Mouse (Mus musculus) monocyte, adult 2 months (primary cell): ENCODE data around the gene Rnf215.
"Not testable (repeated sequence)": the region's sequence is repeated elsewhere in the genome, so short reads cannot be mapped to it uniquely, and the experiment has no call there.

ENCODE experiments used
- DNase-seq, 2 experiments: peaks; one replicate each; pipeline ENCODE4 v3.0.0; 2022; ENCODE audit warnings: low spot score in 2 of 2, low read depth in 1 of 2

Rnf215 gene

DNA sequence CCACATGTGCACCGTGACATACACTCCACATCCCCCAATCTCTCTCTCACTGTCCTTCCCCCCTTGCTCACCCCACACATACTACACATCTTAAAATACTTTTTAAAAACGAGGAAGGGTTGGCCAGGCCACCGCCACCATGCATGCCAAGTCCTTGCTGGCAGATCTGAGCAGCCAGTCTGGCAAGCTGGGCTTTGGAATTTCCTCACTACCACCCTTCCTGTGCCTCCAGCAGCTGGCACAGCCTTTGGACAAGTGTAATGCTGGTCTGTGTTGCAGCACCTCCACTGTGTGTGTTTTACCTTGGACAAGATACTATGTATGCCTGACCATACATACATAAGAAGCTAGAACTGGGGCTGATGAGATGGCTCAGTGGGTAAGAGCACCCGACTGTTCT lies 21.5 kb upstream of the Rnf215 start:
- no peak for DNase-seq

DNA sequence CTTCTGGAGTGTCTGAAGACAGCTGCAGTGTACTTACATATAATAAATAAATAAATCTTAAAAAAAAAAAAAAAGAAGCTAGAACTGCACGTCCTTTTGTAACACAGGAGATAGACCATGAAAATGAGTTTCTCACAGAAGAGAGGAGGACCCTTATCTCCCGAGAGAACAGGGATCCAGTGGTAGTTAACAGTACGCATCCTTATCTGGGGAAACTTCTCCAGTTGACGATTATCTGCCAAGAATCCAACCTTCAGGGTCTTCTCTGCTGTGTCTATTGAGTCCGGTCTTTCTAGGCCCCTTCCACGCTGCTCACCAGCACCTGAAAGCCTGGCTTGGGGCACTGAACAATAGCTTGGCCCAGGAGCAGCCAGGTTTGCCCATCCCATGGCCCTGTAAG lies 21.0 kb upstream of the Rnf215 start:
- no peak for DNase-seq

DNA sequence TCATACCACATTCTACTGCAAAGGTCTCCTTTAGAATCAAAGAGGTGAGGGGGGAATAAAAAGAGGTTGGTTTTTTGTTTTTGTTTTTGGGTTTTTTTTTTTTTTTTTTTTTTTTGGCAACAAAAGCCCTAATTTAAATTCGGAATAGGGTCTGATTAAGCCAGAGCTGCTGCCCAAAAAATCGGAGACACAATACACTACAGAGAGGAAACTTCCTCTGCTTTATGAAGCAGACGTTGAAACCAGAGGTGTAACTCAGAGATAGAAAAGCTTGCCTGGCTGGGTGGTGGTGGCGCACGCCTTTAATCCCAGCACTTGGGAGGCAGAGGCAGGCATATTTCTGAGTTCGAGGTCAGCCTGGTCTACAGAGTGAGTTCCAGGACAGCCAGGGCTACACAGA lies 20.5 kb upstream of the Rnf215 start:
- DNase-seq, result not testable (repeated sequence)

DNA sequence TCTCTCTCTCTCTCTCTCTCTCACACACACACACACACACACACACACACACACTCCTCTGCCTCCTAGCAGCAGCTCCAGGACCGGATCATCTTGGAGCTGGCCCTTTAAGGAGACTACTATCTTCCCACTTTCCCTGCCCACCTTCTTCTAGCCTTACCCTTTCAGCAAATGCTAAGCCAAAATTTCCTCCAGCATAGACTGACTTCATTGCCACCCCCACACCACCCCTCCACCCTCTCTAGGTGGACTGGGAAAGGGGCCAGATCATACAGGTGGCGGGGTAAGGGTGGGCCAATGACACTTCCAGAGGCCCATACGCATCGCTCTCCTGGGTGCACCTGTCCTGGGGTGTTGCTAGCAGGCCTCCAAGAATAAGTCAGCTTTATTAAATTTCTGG lies 19.6 kb upstream of the Rnf215 start:
- DNase-seq, result no peak

DNA sequence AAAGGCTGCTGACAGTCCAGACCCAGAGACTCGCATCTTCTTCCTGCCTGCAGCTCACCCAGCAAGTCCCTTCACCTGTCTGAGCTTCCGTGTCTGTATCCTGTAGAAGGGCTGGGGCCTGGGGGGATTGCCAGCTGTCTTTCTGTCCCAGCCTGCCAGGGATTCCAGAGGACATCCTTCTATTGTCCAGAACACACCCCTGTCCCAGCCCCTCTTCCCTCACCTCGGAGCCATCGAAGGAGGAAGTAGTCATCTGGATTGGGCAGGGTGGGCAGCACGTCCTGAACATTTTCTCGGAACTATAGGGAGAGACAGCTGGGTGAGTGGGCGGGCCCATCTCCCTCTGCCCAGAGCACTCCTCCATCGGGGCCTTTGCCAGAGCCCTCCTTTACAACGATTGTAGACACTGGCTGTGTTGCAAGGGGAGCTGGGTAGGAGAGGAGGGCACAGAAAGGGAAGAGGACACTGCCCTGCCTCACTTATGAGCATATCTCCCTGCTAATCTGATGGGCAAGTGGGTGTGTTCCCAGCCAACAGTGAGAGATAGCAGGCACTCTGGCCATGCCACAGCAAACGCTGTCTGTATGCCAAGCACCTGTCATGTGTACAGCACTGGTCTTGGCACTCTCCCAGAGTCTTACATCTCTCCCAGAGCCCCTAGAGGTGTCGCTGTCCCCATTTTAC lies 18.4 kb upstream of the Rnf215 start:
- no peak for DNase-seq

DNA sequence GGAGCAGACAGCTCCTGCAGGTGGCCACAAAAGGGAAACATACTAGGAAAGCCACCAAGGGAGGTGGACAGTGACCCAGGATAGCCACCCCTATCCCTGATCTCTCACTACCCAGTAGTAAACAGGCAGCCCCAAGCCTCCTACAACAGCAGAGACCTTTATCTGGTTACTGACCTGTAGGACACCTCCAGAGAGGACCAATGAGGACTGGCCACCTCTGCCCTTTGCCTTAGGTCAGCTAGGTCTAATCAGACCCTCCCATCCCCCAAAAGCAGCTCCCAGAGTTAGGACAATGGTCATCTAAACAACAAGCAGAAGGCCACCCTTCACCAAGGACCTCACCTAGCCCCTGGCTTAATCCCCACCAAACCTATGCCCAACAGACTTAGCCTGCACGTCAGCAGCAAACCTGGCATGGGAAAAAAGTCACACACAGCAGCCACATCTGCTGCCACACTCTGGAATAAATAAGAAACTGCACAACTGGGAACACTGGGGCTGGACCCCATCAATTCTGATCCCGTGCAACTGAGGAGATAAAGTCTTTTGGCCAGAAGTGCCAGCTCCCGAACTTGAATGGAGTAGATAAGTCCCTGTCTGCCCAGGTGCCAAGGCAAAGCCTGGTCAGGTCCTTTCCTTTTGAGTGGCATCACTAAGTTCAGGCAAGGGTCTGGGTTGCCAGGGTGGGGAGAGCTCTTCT lies 17.5 kb upstream of the Rnf215 start:
- DNase-seq, result no peak

DNA sequence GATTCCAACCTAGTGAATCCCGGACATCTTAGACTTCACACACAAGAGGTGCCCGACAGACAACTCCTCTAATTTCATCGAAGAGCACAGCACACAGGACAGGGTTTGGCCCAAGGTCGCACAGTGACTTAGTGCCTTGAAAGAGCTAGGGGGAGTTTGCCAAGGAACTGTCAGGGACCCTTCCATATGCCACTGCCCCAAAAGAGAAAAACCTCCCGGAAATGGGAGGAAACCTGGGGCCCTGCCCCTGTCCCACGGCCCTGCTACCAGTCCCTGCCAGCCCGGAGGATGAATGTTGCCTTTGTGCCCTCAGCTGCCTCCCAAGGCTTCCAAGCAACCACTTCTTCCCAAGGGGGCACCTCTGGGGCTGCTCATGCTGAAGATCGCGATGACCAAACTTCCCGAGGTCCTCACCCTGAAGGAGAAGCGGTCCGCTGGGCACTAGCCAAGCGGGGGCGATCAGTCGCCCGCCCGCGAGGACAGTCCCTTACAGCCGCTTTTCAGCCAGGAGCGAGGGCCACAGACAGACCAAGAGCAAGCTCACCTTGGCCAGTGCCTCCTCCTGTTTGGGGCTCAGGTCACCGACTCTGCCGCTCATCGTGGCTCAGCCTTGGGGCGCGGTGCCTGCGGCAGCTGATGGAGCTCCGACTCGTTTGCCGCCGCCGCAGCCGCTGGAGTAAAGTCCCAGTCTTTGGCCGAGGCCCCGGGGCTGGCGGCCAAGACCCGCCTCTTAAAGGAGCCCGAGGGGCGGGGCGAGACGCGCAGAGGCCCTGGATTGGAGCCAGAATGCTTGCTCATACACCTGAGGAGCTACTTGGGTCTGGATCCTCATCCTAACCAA lies 16.7 kb upstream of the Rnf215 start:
- no peak for DNase-seq

DNA sequence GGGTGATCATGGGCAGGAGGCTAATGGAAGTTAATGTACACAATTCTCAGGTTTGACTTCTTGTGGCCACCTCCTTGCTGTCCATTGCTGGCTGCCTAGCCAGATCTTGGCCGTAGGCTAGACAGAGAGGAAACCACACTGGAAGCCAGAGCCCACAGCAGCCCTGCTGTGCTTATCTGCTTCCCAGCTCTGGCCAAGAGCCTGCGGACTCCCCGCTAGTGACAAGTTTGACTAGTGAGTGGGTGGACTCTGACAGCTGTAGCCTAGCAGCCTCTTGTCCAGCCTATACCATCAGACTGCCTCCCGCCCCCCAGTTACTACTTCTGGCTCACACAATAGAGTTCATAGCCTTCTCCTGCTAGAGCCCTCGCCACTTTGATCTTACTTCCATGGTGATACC lies 15.4 kb upstream of the Rnf215 start:
- DNase-seq, result no peak

DNA sequence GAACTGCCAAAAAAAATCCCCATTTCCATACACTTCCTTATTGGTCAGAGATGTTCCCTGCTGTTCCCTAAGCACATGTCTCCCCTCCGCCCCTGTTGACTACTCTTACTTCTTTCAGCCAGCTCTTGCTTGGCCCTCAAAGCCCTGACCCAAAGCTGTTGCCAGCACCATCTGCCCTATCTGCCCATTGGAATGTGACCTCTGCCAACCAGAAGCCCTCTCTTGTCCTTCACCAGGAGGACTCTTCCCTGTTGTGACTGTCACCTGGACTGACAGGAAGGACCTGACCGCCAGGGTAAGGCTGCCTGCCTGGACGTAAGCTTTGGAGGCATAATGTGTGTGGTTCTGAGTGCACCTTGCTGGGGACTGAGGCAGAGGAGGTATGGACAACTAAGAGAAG lies 13.3 kb upstream of the Rnf215 start:
- DNase-seq, result no peak

DNA sequence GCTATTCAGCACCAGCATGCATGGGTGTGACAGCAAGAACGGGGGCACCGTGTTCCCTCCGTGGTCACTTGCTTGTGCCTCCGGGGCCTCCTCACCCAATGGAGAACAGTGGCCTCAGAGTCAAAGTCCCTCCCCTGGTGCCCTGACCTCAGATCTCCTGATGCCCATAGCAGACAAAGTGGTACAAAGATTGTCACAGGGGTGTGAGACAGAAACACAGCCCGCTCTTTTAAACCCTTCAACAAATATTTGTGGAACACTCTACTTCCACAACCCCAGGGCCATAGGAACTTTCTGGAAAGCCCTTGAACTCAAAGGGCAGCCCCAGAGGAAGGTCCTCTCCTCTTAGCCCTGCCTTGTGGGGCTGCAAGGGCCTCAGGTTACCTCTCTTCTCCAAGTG lies 12.8 kb upstream of the Rnf215 start:
- no peak for DNase-seq

DNA sequence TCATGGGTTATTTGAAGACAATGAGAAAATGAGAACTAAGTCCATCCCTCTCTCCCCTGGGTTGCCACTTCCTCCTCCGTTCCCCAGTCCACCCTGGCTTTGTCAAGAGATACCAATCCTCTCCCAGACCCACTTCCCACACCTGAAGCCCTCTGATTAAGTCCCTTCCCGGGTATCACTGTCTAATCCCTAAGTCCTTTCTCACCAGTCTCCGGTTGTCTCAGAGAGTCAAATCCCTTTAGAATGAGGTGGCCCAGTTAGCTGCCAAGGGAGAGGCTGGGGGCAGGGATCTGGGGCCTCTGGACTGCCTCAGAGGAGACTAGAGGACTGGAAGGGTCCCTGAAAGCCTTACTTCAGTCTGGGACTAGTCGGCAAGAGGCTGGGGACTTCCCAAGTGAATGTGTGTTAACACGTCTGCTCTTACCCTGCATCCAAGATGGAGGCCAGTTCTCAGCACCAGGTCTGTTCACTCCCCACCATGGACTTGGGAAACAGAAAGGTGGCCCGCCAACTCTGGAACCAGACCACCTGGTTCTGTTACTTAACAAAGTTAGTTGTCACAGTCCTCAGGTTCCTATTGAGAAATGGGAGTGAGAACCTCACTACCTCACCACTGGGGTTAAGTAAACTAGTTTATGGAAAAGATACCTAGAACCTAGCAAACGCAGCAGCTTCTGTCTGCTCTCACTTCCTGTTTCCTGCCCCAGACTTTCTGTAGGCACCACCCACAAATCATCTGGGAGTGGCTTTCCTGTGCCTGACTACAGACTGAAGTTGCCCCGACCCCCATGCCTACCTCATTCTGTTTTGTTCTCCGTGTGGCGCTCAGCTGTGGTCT lies 12.0 kb upstream of the Rnf215 start, which contains the start of gene Sec14l2:
Gene Sec14l2, minus strand, starts transcription at position 674 of the 838 bp plus-strand sequence.
- peak in 1 of 2 experiments; percentile 17 for DNase-seq

DNA sequence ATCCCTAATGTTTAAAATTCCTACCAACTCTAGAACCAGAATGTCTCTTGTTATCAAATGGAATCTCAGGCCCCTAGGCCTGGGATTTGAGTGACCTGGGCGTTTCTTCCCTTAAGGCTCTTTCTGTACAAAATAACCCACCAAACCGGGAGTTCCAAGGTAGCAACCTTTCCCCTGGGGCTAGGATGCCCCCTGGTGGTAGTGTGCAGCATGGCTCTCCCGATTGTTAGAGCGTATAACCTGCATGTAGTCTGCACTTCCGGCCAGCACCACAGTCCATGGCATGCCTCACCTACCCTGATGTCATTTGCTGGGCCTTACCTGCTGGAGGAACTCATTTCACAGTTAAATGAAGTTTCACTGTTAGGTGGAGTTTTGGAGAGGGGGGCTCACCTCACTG lies 11.1 kb upstream of the Rnf215 start:
- no peak for DNase-seq

DNA sequence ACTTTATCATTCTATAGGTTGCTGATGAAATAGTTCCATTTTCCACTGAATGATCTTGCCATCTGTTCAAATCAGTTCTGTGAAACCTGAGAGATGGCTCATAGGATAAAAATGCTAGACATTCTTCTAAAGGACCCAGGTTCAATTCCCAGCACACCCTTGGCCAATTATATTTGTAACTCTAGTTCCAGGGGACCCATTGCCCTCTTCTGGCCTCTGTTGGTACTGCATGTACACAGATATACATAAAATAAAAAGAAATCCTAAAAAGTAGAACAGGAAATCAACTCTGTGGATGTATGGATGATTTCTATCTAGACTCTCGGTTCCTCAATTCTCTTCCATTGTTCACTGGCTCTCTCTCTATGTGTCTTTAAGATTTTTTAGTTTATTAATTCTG lies 7.9 kb upstream of the Rnf215 start:
- no peak for DNase-seq

DNA sequence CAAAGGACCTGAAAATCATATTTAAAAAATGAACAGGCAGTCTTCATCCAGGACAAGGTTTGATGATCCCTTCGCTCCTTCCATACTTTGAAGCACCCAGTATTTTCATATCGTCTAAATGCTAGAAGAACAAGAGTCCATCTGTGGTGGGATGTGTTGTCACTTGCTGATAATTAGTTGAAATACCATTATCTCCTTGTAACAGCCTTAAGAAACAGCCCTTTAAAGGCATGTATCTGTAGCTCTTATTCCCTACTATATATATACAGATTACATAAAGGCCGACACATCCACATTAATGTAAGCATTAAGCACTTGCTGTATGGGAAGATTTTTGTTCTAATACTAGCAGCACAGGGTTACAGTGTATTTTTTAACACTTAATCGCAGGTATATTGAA lies 6.5 kb upstream of the Rnf215 start:
- not testable (repeated sequence) for DNase-seq

DNA sequence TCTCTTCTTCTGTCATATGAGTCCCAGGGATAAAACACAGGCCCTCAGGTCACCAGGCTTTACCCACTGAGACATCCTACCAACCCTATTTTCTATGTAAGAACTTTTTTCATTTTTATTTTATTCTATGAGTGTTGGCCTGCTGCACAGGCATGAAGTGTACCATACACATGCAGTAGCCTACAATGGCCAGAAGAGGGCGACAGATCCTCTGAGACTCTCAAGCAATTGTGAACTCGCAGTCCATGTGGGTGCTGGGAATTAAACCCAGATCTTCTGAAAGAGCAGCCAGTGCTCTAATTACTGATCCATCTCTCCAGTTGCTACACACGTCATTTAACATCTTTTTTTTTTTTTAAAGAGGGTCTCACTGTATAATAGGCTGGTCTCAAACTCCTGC lies 1.6 kb upstream of the Rnf215 start:
- no peak for DNase-seq

DNA sequence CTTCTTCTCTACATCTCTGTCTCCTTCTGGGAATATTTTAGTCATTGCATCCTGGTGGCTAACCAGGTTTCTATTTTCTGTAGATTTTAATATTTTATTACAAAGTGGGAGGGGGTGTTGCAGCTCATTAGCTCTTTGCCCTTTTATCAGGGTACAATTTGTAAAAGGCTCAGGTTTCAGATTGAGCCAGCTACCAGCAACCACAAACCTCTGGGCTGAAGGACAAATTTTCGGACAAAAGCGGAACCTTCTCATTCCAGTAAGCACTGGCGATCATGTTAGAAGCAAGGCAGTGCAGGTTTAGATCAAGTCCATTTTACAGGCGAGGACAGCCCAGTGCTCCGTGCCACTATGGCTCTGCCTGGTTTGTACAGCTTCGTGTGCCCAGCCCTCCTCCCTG lies 602 bp upstream of the Rnf215 start:
- no peak for DNase-seq

DNA sequence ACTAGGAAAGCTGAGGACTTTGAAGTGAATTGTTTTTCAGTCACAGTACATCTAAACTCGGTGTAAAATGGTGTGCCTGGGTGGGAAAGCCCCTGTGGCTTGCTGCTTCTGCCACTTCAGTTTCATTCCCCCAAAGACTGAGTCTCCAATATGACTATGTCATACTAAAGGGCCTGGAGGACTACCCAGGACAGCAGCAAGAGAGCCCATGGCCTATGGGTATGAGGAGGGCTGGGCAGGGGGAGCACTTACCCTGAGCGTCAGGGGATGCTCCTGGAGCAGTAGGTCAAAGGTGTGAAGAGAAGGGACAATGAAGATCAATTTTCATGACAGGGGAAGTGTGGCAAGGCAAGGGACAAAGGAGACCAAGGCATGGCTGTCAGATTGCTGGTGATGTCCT lies 4.0 kb downstream of the Rnf215 start:
- DNase-seq, result no peak

DNA sequence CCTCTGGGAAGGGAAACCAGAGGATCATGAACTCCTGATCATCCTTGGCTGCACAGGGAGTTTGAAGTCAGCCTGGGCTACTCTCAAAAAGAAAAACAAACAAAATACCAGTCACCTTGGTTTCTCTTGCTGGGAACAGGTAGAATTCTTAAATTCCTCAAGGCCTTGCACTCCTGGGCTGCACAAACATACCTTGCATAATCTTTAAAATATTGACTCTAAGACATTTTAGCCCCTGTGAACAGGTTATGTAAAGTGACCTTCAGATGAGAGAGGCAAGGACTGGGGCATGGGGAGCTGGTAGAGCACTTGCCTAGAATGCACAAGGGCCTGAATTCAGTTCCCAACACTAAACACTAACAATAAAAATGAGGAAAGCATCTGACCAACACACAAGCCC lies 6.5 kb downstream of the Rnf215 start:
- DNase-seq, result no peak

DNA sequence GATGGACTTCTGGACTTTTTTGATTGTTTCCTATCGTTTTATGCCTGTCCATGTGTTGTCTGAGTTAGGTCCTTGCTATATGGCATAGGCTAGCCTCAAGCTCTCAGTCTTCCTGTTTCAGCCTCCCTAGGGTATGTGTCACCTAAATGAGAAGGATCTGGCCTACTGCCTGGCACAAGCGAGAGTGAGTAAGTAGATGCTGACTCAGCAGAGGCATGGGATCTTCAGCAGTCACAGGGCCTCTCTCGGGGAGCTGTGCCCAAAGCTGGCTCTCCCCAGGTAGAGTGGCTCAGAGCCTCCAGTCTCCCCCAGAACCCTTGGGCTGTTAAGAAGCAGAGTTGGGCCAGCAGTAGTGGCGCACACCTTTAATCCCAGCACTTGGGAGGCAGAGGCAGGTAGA lies 7.3 kb downstream of the Rnf215 start:
- DNase-seq, result no peak

DNA sequence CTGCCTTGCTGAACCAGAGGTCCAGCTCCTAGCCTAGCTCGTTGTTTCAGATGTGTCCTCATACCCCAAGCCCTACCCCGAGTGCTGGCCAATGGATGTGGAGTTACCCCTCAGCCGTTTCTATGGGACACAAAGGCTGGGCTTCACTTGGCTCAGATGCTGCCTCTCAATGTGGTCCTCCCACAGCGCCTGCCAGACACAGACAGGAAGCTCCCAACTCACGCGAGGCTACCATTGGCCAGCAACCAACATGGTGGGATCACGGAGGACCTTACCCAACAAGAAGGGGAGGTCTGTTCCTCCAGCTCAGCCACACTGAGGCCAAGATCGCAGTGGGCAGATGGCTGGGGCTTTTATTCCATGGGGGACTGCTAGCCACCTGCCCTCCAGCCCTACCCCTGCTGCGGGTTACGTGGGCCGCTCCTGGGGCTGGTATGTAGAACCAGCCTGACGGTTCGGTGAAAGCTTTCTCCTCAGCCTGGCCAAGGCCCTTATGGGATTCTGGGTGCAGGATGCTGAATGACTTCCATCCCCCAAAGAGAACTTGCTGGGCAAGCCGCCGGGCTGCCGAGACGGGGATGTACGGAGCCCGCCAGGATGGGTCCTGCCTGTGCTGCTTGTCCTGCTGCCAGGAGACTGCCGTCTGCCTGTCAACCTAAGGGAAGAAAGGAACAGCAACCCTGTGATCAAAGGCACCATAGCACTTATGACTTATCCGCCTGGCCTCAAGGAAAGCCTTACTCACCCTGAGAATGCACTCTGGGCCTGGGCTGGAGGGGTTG lies 8.5 kb downstream of the Rnf215 start:
- no peak for DNase-seq
